Mouse (Mus musculus): ENCODE results near the gene Cox15.

The Cox15 gene

GRCm38 (mm10) chr19:43709317-43709716 is 43.5 kb downstream of the Cox15 start:
- no peak for DNase-seq (ENCODE audit: low spot score in 2 of 2)

GRCm38 (mm10) chr19:43708206-43708605 is 44.6 kb downstream of the Cox15 start:
- no peak for DNase-seq (ENCODE audit: low spot score in 2 of 2)

- no peak for DNase-seq (ENCODE audit: low spot score in 2 of 2)
These were observed 47.9 kb downstream of the Cox15 start for GRCm38 (mm10) chr19:43704787-43705497.

- DNase-seq (ENCODE audit: low spot score in 2 of 2), result no peak
These were observed 48.6 kb downstream of the Cox15 start for GRCm38 (mm10) chr19:43704211-43704610.

- no peak for DNase-seq (ENCODE audit: low spot score in 2 of 2)
These were observed 53.0 kb downstream of the Cox15 start for GRCm38 (mm10) chr19:43699763-43700155.

GRCm38 (mm10) chr19:43699021-43699762 is 53.6 kb downstream of the Cox15 start:
- DNase-seq (ENCODE audit: low spot score in 2 of 2), result no peak

- no peak for DNase-seq (ENCODE audit: low spot score in 2 of 2)
These were observed 55.0 kb downstream of the Cox15 start for GRCm38 (mm10) chr19:43697666-43698370.

- no peak for DNase-seq (ENCODE audit: low spot score in 2 of 2)
These were observed 57.3 kb downstream of the Cox15 start for GRCm38 (mm10) chr19:43695514-43695964.

- DNase-seq (ENCODE audit: low spot score in 2 of 2), result no peak
These were observed 60.0 kb downstream of the Cox15 start for GRCm38 (mm10) chr19:43692815-43693214.

- DNase-seq (ENCODE audit: low spot score in 2 of 2), result peak; percentile 94 to 95
These were observed 63.2 kb downstream of the Cox15 start, which contains the start of gene Entpd7 for GRCm38 (mm10) chr19:43689419-43690246. TSS of gene Entpd7 (plus strand) at chr19:43689672.
